Mouse (Mus musculus): Measurements from ENCODE around the gene Chrnb2.

DNA sequence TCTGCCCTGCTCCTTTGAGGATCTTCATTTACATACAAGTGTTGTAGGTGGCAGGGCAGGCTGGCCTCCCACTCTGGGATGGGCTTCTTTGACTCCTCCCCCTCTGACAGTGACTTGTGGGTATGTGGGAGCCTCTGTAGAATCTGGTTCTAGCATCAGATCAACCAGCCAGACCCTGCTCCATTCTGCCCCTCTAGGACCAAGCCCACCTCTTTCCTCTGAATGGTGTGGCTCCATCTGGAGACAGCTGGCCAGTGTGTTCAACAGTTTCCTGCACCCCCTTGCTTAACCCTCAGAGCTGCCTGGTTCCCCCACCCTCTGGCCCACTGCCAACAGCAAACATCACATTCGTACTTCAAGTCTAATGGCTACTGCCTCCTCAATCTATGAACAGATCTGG is 12.1 kb downstream of the Chrnb2 start:
- TF ChIP-seq CTCF (IDR thresholded peaks at IDR 0.05; ENCODE audit: extremely low read depth, insufficient read length, insufficient replicate concordance, low read depth, low read length) (no peak), POLR2A (IDR thresholded peaks at IDR 0.05; ENCODE audit: low read depth, low read length) (no peak)

Measured in small intestine, adult 2 months (tissue).